Mouse (Mus musculus): Measurements from ENCODE around the gene Olfr623.

The Olfr623 gene

DNA sequence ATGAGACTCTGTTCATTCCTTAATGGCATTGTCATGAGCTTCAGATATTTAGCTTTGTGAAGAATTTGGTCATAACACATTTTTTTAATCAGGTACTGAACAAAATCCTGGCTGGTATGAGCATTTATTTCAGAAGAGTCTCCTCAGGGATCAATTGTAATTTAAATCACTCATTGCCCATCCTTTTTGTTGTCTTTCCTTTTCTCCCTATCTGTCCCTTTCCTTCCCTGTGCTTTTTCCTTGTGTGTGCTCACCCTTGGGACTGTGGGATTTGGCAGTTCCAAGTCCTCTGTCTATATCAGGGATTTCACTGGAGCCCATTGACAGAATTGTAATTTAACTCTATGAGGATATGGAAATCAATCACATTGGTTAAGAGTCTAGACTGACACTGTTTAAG is at the start of gene Olfr623:
Gene Olfr623, minus strand, starts transcription at position 101 of the 400 bp plus-strand sequence.
- DNase-seq (ENCODE audit: low spot score) = no peak

DNA sequence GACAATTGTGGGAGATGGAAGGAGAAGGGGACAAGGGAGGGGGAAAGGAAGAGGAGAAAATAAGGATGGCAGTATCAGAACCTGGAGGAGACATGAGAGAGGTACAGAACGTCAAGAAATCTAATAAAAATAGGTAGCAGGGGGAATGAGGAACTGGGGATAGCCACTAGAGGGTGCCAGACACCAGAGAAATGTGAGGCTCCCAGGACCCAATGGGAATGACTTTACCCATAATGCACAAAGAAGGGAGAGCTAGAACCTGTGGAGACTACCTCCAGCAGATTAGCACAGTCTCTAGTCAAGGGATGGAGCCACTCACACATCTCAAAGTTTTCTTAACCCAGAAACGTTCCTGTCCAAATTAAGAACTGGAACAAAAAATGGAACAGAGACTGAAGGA is 48.5 kb upstream of the Olfr623 start:
- no peak for DNase-seq (ENCODE audit: low spot score)

DNA sequence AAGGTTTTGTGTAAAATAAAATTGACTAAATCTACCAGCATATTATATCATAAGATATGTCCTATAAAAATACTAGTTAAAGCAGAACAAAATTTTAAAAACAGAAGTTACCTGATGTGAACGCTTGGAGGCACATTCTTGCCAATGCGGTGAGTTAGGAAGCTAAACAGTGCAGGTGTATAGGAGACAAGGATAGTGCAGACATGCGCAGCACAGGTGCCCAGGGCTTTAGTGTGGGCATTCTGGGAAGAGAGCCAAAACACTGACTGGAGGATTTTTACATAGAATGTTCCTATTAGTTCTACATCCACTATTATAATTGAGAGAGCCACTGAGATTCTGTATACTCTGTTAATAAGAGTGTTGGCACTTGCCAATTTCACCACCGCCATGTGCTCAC is 36.0 kb upstream of the Olfr623 start:
- no peak for DNase-seq (ENCODE audit: low spot score)

DNA sequence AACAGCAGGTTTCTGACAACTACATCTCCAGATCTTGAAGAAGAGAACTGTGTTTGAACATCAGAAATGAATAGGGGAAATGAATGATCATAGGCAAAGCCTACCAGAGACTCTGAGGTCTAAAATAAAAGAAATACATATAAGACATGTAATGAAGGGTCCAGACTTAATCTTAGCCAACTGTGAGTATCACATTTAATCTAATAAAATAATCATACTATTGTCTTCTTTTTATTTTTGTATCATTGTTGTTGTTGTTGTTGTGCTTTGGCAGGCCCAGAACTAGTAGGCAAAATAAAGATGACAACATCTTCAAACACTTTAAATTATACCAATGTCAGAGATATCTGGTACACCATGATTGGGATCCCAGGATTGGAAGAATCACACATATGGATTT is 18.9 kb upstream of the Olfr623 start, which contains the start of gene Olfr625-ps1:
Gene Olfr625-ps1, plus strand, starts transcription at position 301 of the 400 bp plus-strand sequence.
- DNase-seq (ENCODE audit: low spot score) = no peak

DNA sequence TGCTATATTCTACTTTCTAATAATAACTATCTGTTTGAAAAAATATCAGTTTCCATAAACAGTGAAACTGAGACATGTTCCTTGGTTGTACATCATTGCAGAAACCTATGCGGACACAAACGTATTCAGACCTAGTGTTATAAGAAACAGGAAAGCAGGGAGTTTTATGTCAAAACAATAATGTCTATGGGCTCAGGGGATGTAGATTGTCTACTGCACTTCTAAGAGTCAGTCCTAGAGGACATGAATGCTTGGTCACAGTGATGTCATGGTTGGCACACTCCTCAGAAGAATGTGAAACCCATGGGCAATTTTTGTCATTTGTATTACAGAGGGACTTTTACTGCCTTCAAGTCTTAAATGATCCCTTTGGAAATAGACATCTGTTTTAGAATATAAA is 7.6 kb upstream of the Olfr623 start, which contains the start of gene Olfr624:
Gene Olfr624, minus strand, starts transcription at position 101 of the 400 bp plus-strand sequence.
- no peak for DNase-seq (ENCODE audit: low spot score)

DNA sequence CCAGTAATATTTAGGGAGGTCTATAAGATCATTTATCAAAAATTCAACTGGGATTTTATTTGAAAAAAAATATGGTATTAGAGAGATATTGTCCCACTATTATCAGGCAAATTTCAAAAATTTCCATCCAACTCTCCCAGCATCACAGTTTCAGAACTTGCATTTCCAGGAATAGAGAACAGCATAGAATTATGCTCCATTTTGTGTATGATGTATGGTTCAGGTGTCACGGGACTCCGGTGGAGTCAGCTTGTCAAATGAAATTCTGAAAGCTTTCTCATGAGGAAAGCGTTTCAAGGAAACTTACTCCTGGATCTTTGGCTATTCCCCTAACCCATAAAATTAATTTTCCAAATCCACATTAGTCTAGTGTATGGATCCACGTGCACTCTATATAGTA is 19.4 kb downstream of the Olfr623 start:
- no peak for DNase-seq (ENCODE audit: low spot score)

DNA sequence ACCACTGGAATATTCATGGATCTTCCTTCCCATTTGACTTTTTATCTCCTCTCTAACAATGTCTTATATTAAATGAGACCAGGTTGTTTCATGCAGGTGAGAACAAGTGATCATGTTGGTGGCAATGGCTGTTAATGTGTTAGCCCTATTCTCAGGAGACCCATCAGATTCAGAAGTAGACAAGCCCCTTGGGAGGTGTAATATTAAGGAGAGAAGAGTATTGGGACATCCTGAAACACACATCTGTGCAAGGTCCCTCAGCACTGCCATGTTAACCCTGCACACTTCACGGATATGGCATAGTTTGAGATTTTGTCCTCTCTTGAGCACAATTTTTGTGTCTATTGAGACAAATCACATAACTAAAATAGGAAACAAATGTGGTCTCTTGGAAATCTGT is 20.9 kb downstream of the Olfr623 start, which contains the start of gene Olfr622:
Gene Olfr622, minus strand, starts transcription at position 101 of the 400 bp plus-strand sequence.
- DNase-seq (ENCODE audit: low spot score) = no peak

DNA sequence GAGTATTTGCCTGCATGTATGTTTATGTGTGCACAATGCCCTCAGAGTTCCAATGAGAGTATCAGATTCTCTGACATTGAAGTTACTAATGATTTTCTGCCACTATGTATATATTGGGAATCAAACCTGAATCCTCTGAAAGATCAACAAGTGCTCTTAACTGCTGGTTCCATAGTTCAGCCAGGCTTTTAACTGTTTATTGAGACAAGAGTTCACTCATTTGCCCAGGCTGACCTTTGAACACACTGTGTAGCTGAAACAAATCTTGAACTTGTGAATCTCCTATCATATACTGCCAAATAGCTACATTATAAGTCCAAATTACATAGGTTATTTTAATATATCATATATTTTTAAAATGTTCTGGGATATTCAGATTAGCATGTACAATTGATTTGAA is 26.7 kb downstream of the Olfr623 start:
- DNase-seq (ENCODE audit: low spot score) = no peak

DNA sequence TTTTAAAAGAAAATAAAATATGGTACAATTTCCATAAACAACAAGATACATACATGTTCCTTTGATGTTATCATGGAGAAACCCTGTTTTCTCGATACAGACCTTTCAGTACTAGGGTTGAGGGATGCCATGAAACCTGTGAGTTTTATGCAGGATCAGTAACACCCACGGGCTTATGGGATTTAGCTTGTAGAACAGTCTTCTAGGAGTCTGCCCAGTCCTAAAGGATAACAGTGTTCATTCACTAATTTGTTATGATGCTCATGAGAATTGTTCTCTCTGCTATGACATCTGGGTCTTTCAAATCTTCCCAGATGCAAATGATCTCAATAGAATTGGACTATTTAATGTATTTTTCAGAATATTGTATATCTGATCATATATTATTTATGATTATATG is 51.1 kb downstream of the Olfr623 start, which contains the start of gene Olfr620:
Gene Olfr620, minus strand, starts transcription at position 101 of the 400 bp plus-strand sequence.
- no peak for DNase-seq (ENCODE audit: low spot score)

Measured in spleen, adult 12 weeks (tissue).